8 mouse cellular contexts compared by ENCODE assay signal in the genomic region with DNA sequence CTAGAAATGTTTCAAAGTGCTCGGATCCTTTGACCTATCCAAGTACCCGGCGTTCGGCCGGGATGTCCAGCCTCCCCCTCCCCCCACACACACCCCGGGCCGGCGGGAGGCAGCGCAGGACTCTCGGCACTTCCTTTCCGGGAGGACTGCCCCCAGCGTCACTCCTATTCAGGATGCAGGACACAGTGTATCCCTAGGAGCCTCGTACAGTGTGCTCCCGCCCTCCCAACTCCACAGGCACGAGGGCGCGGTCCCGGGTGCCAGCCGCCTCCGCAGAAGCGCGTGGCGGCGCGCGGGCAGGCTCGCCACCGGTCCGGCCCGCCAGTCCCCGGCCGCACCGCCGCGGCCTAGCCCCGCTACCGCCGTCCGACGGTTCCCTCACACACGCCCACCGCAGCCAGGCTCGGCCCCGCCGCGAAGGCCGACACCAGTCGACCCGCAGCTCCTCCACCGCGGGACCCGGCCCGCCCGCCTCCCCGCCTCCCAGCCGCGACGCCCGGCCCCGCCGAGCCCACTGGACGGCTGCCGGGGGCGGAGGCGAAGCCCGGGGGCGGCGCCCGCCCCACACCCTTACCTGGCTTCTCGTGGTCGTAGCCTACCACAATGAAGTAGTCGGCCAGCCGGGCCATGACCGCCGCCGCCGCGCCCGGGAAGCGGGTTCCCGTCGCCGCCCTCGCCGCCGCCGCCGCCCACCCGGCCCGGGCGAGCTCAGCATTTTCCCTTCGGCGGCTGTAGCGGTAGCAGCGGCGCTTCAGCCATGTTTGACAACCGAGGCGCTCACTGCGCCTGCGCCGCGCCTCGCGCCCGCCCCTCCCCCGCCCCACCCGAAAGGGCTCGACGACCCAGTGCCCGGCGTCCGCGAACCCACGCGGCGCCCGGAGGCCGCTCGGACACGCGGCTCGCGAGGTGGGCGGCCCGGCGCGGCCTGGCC. TPM values are rescaled to one million over a fixed set of nuclear protein-coding genes. Genes with fewer than 3 reads are reported as not detected.
DNase-seq lines count a peak whose midpoint lies in the region; ATAC-seq and TF ChIP-seq lines count a peak whose summit lies in the region.

Gene Sbf2, minus strand, starts transcription at position 790 of the 931 bp plus-strand sequence.

- peak within 1 kb of the TSS; percentile 97 for H3K27ac ChIP-seq in forebrain, embryonic 15.5 days (replicated peaks)

- DNase-seq in CD4-positive, CD25-positive, alpha-beta regulatory T cell, adult 2 months (ENCODE audit: low read depth, low spot score): peak; percentile 88
- DNase-seq in brain, embryonic 14.5 days (ENCODE audit: low read depth): peak; percentile 90
- DNase-seq in heart, postnatal 10 days: peak; percentile 90 to 91
- no peak for DNase-seq in large intestine, adult 2 months (ENCODE audit: low read depth, low spot score)
- DNase-seq in lung, adult 18-20 months: peak; percentile 86 to 92
- DNase-seq in ovary, adult 18-20 months (ENCODE audit: low spot score): peak; percentile 78
- DNase-seq in thymus, postnatal 10 days (ENCODE audit: low spot score in 2 of 2): peak; percentile 39 to 60

- peak within 1 kb of the TSS; percentile 71 for H3K4me3 ChIP-seq in forebrain, embryonic 15.5 days

- no peaks in the 10 kb centered on the region for H3K27me3 ChIP-seq in forebrain, embryonic 15.5 days

- peaks cover 24% of the 10 kb centered on the region for H3K4me1 ChIP-seq in forebrain, embryonic 15.5 days

- WGBS in forebrain, embryonic 15.5 days: under 1% methylated on average over 115 of the region's 127 CpGs
- under 1% methylated on average over 114 of the region's 127 CpGs for WGBS in large intestine, adult 2 months

- H3K9me3 ChIP-seq in forebrain, embryonic 15.5 days: no peaks in the 10 kb centered on the region

- peak within 1 kb of the TSS; percentile 85 for H3K4me2 ChIP-seq in forebrain, embryonic 15.5 days (replicated peaks)

- intact Hi-C loops in heart, postnatal 10 days (cut with DNase I): loop anchor here (2.0 kb wide), 1 partner anchor 14 kb away; no protein-coding TSS in a partner anchor

- TF ChIP-seq POLR2A in brain, embryonic 14.5 days (IDR thresholded peaks at IDR 0.05; ENCODE audit: borderline replicate concordance, extremely low read depth, insufficient read depth, insufficient read length, poor library complexity, severe bottlenecking): peak; percentile 83

- ATAC-seq in forebrain, embryonic 15.5 days (replicated peaks): peak; percentile 91

- peak within 1 kb of the TSS; percentile 91 for H3K9ac ChIP-seq in forebrain, embryonic 15.5 days (replicated peaks)

- no peak for TF ChIP-seq CTCF in brain, embryonic 14.5 days (IDR thresholded peaks at IDR 0.05; ENCODE audit: borderline replicate concordance, extremely low read depth, insufficient read depth, insufficient read length)

- H3K36me3 ChIP-seq in forebrain, embryonic 15.5 days: no peaks in the 10 kb centered on the region

RNA-seq across cellular contexts. Expression of gene Sbf2, which starts in this region (rescaled TPM):
- polyA plus RNA-seq in brain, embryonic 14.5 days (2012; rRNA removed): 67.9 and 79.0 TPM in 2 replicates
- 66.4 and 68.8 TPM in 2 replicates for polyA plus RNA-seq in forebrain, embryonic 15.5 days (2015; fragmentation: Nextera tagmentation; extraction: Ambion mirVana)
- total RNA-seq in heart, postnatal 10 days (2021): 10 to 100 TPM; 58.8 to 64.6 TPM
- 10.4 and 21.2 TPM in 2 replicates for polyA plus RNA-seq in large intestine, adult 2 months (2012; rRNA removed)
